Mouse (Mus musculus) kidney, embryonic 14.5 days (tissue): ENCODE measurements at regions not wholly inside any gene's neighbourhood (a gene's known extent, or its start where the extent isn't known, plus 50 kb on each side); places are given as distances from the start of the nearest gene placed in this dataset.

Experiments
- ATAC-seq: fragments of 200-750 bp; cut with Nextera tagmentation; 2 replicates; pipeline ENCODE4 v1.8.0; 2017; ENCODE audit warnings: moderate number of reproducible peaks, mild to moderate bottlenecking, moderate TSS enrichment, moderate library complexity; ENCODE audit not compliant: low FRiP score, low TSS enrichment
- H3K27ac ChIP-seq: fragments of 300-500 bp; sonication (generic); 2 replicates; pipeline ENCODE4 v1.5.1; 2014; ENCODE audit warnings: low read depth, mild to moderate bottlenecking, low read length, moderate library complexity, mixed read lengths
- H3K27me3 ChIP-seq: fragments of 300-500 bp; sonication (generic); 2 replicates; pipeline ENCODE4 v1.6.1; 2014; ENCODE audit warnings: mild to moderate bottlenecking, low read length; ENCODE audit not compliant: control insufficient read depth, insufficient read depth
- H3K36me3 ChIP-seq: fragments of 300-500 bp; sonication (generic); 2 replicates; pipeline ENCODE4 v1.6.1; 2014; ENCODE audit warnings: low read length, mixed read lengths; ENCODE audit not compliant: control insufficient read depth, insufficient read depth
- H3K4me1 ChIP-seq: fragments of 300-500 bp; sonication (generic); 2 replicates; pipeline ENCODE4 v1.6.1; 2014; ENCODE audit warnings: low read length, mixed read lengths; ENCODE audit not compliant: control insufficient read depth, insufficient read depth
- H3K4me2 ChIP-seq: fragments of 300-500 bp; sonication (generic); replicated peaks from 2 replicates; pipeline ENCODE4 v1.6.1; 2014; ENCODE audit warnings: low read depth, mild to moderate bottlenecking, low read length
- H3K4me3 ChIP-seq: fragments of 300-500 bp; sonication (generic); 2 replicates; pipeline ENCODE4 v1.5.1; 2014; ENCODE audit warnings: mild to moderate bottlenecking, low read length
- H3K9ac ChIP-seq: fragments of 300-500 bp; sonication (generic); 2 replicates; pipeline ENCODE4 v1.6.1; 2014; ENCODE audit warnings: low read depth, mild to moderate bottlenecking, low read length, moderate library complexity
- H3K9me3 ChIP-seq: fragments of 300-500 bp; sonication (generic); 2 replicates; pipeline ENCODE4 v1.6.1; 2016; ENCODE audit warnings: low read length; ENCODE audit not compliant: control insufficient read depth
- WGBS: fragments of 180-500 bp; shearing (Covaris S2); extraction: QIAGEN DNeasy Blood & Tissue Kit; methylation state at CpG from one replicate; pipeline ENCODE4 v1.1.7; 2014; 5-methylcytosine and 5-hydroxymethylcytosine counted together

GRCm38 (mm10) chr9:33856169-33856568, 629.5 kb upstream of the Kirrel3 start:
- 26% methylated on average over 2 of the region's 2 CpGs for WGBS
- no peak for ATAC-seq
- no peak overlapping the region for H3K4me3 ChIP-seq
- H3K9me3 ChIP-seq: no peaks in the 10 kb centered on the region
- H3K4me2 ChIP-seq: no peak overlapping the region
- no peaks in the 10 kb centered on the region for H3K4me1 ChIP-seq
- no peak overlapping the region for H3K27ac ChIP-seq
- H3K9ac ChIP-seq: no peak overlapping the region
- H3K27me3 ChIP-seq: no peaks in the 10 kb centered on the region
- H3K36me3 ChIP-seq: no peaks in the 10 kb centered on the region

- Histone ChIP-seq H3K9ac (no peak overlapping the region), H3K4me1 (no peaks in the 10 kb centered on the region), H3K27ac (no peak overlapping the region), H3K36me3 (no peaks in the 10 kb centered on the region), H3K4me2 (no peak overlapping the region), H3K27me3 (no peaks in the 10 kb centered on the region), H3K9me3 (0 out of 2 replicates have a peak, but pooled peaks cover 3% of the 10 kb centered on the region), H3K4me3 (no peak overlapping the region)
- peak; percentile 43; the same call in 1 of the 2 replicates for ATAC-seq
- WGBS: 42% methylated on average over 5 of the region's 5 CpGs
Measured at GRCm38 (mm10) chr9:33858511-33858910, 627.2 kb upstream of the Kirrel3 start.

- no peaks in the 10 kb centered on the region for H3K27me3 ChIP-seq
- no peak overlapping the region for H3K4me3 ChIP-seq
- ATAC-seq: no peak
- H3K4me2 ChIP-seq: no peak overlapping the region
- WGBS: 85% methylated on average over 5 of the region's 5 CpGs
- no peak overlapping the region for H3K9ac ChIP-seq
- H3K36me3 ChIP-seq: no peaks in the 10 kb centered on the region
- H3K9me3 ChIP-seq: no peaks in the 10 kb centered on the region
- no peak overlapping the region for H3K27ac ChIP-seq
- H3K4me1 ChIP-seq: no peaks in the 10 kb centered on the region
Measured at GRCm38 (mm10) chr9:33868666-33869065, 617.0 kb upstream of the Kirrel3 start.

- ATAC-seq: peak; percentile 85
- WGBS: 28% methylated on average over 2 of the region's 2 CpGs
Measured at GRCm38 (mm10) chr9:33887279-33887678, 598.4 kb upstream of the Kirrel3 start.

GRCm38 (mm10) chr9:33892001-33892400, 593.7 kb upstream of the Kirrel3 start:
- Histone ChIP-seq H3K4me3 (no peak overlapping the region), H3K27ac (no peak overlapping the region), H3K27me3 (no peaks in the 10 kb centered on the region), H3K36me3 (no peaks in the 10 kb centered on the region), H3K9ac (no peak overlapping the region), H3K9me3 (no peaks in the 10 kb centered on the region), H3K4me2 (no peak overlapping the region), H3K4me1 (no peaks in the 10 kb centered on the region)
- WGBS: 43% methylated on average over 3 of the region's 3 CpGs
- ATAC-seq: no peak

More at GRCm38 (mm10) chr9:33887279-33887678, 598.4 kb upstream of the Kirrel3 start:
- no peaks in the 10 kb centered on the region for H3K9me3 ChIP-seq
- H3K4me3 ChIP-seq: no peak overlapping the region
- H3K4me1 ChIP-seq: no peaks in the 10 kb centered on the region
- H3K27ac ChIP-seq: no peak overlapping the region
- H3K4me2 ChIP-seq: no peak overlapping the region
- no peaks in the 10 kb centered on the region for H3K27me3 ChIP-seq
- H3K9ac ChIP-seq: no peak overlapping the region
- H3K36me3 ChIP-seq: no peaks in the 10 kb centered on the region

- no peak overlapping the region for H3K4me2 ChIP-seq
- no peaks in the 10 kb centered on the region for H3K9me3 ChIP-seq
- WGBS: 41% methylated on average over 10 of the region's 10 CpGs
- no peaks in the 10 kb centered on the region for H3K4me1 ChIP-seq
- H3K36me3 ChIP-seq: no peaks in the 10 kb centered on the region
- H3K27me3 ChIP-seq: no peaks in the 10 kb centered on the region
- peak; percentile 78; the same call in 1 of the 2 replicates for ATAC-seq
- H3K4me3 ChIP-seq: no peak overlapping the region
- H3K27ac ChIP-seq: no peak overlapping the region
- H3K9ac ChIP-seq: no peak overlapping the region
Measured at GRCm38 (mm10) chr9:33901313-33902076, 584.2 kb upstream of the Kirrel3 start.

- H3K27ac ChIP-seq: no peak overlapping the region
- no peaks in the 10 kb centered on the region for H3K36me3 ChIP-seq
- no peak overlapping the region for H3K4me3 ChIP-seq
- H3K9ac ChIP-seq: no peak overlapping the region
- 55% methylated on average over 5 of the region's 5 CpGs for WGBS
- no peaks in the 10 kb centered on the region for H3K4me1 ChIP-seq
- H3K27me3 ChIP-seq: no peaks in the 10 kb centered on the region
- H3K4me2 ChIP-seq: no peak overlapping the region
- H3K9me3 ChIP-seq: no peaks in the 10 kb centered on the region
- no peak for ATAC-seq
Measured at GRCm38 (mm10) chr9:33903991-33904570, 581.6 kb upstream of the Kirrel3 start.

GRCm38 (mm10) chr9:33914919-33915318, 570.8 kb upstream of the Kirrel3 start:
- no peak overlapping the region for H3K4me3 ChIP-seq
- H3K27ac ChIP-seq: no peak overlapping the region
- no peak for ATAC-seq
- no peaks in the 10 kb centered on the region for H3K27me3 ChIP-seq
- 88% methylated on average over 4 of the region's 4 CpGs for whole genome bisulfite sequencing
- H3K9ac ChIP-seq: no peak overlapping the region
- no peaks in the 10 kb centered on the region for H3K36me3 ChIP-seq
- H3K4me1 ChIP-seq: no peaks in the 10 kb centered on the region
- no peak overlapping the region for H3K4me2 ChIP-seq
- no peaks in the 10 kb centered on the region for H3K9me3 ChIP-seq

GRCm38 (mm10) chr9:33915349-33916056, 570.2 kb upstream of the Kirrel3 start:
- WGBS: 72% methylated on average over 4 of the region's 4 CpGs

More at GRCm38 (mm10) chr9:33915349-33916056, 570.2 kb upstream of the Kirrel3 start:
- Histone ChIP-seq H3K9me3 (no peaks in the 10 kb centered on the region), H3K36me3 (no peaks in the 10 kb centered on the region), H3K27ac (no peak overlapping the region), H3K4me3 (no peak overlapping the region), H3K4me1 (no peaks in the 10 kb centered on the region), H3K4me2 (no peak overlapping the region), H3K27me3 (no peaks in the 10 kb centered on the region), H3K9ac (no peak overlapping the region)
- no peak for ATAC-seq
